Mouse (Mus musculus): ENCODE results near the gene Rabepk. TPM values are rescaled to one million over a fixed set of nuclear protein-coding genes. Genes with fewer than 3 reads are reported as not detected.
"Not testable (repeated sequence)": the region's sequence is repeated elsewhere in the genome, so short reads cannot be mapped to it uniquely, and the experiment has no call there.

The Rabepk gene
- polyA plus RNA-seq, 1 experiment from 2014 or later = 20.3 TPM

DNA sequence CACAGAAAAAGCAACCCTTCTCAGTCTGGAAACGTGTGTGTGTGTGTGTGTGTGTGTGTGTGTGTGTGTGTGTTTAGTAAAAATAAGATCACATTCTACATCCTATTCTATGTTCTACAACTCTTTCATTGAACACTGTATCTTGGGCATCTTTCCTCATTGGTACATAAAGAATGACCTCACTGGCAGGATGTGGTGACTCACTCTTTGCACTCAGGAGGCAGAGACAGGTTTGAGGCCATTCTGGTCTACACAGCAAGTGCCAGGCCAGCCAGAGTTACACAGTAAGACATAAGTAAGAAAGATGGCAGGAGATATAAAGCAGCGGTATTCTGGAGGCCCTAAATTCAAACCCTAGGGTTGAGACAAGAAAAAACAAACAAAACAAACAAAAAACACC, 36.8 kb downstream of the Rabepk start:
- Histone ChIP-seq H3K4me3 (replicated peaks; ENCODE audit: low read depth, low read length) (no peak overlapping the region), H3K36me3 (ENCODE audit: control insufficient read depth, insufficient read depth, low read length) (no peaks in the 10 kb centered on the region), H3K27ac (replicated peaks; ENCODE audit: low read depth, low read length) (no peak overlapping the region), H3K9ac (replicated peaks; ENCODE audit: low read length) (no peak overlapping the region), H3K4me1 (ENCODE audit: control insufficient read depth, insufficient read depth, low read length) (no peaks in the 10 kb centered on the region), H3K27me3 (ENCODE audit: control insufficient read depth, insufficient read depth, low read length) (no peaks in the 10 kb centered on the region), H3K4me2 (ENCODE audit: low read length) (no peak overlapping the region), H3K9me3 (ENCODE audit: control insufficient read depth, low read length) (no peaks in the 10 kb centered on the region)
- no peak for DNase-seq
- WGBS = 70% methylated on average over 2 of the region's 2 CpGs
- no peak for ATAC-seq (ENCODE audit: low FRiP score, low TSS enrichment)

- 93% methylated on average over 2 of the region's 2 CpGs for WGBS
- DNase-seq = no peak
- H3K4me1 ChIP-seq (ENCODE audit: control insufficient read depth, insufficient read depth, low read length) = no peaks in the 10 kb centered on the region
- no peaks in the 10 kb centered on the region for H3K9me3 ChIP-seq (ENCODE audit: control insufficient read depth, low read length)
- H3K9ac ChIP-seq (replicated peaks; ENCODE audit: low read length) = no peak overlapping the region
- H3K36me3 ChIP-seq (ENCODE audit: control insufficient read depth, insufficient read depth, low read length) = no peaks in the 10 kb centered on the region
- H3K27me3 ChIP-seq (ENCODE audit: control insufficient read depth, insufficient read depth, low read length) = no peaks in the 10 kb centered on the region
- no peak for ATAC-seq (ENCODE audit: low FRiP score, low TSS enrichment)
- H3K27ac ChIP-seq (replicated peaks; ENCODE audit: low read depth, low read length) = no peak overlapping the region
- no peak overlapping the region for H3K4me2 ChIP-seq (ENCODE audit: low read length)
- no peak overlapping the region for H3K4me3 ChIP-seq (replicated peaks; ENCODE audit: low read depth, low read length)
Observed at GRCm38 (mm10) chr2:34762174-34762573, 37.5 kb downstream of the Rabepk start.

- not testable (repeated sequence) for H3K4me1 ChIP-seq (ENCODE audit: control insufficient read depth, insufficient read depth, low read length); H3K36me3 ChIP-seq (ENCODE audit: control insufficient read depth, insufficient read depth, low read length); DNase-seq; ATAC-seq (ENCODE audit: low FRiP score, low TSS enrichment); H3K9ac ChIP-seq (replicated peaks; ENCODE audit: low read length); H3K27ac ChIP-seq (replicated peaks; ENCODE audit: low read depth, low read length); H3K27me3 ChIP-seq (ENCODE audit: control insufficient read depth, insufficient read depth, low read length); H3K4me2 ChIP-seq (ENCODE audit: low read length); H3K9me3 ChIP-seq (ENCODE audit: control insufficient read depth, low read length); H3K4me3 ChIP-seq (replicated peaks; ENCODE audit: low read depth, low read length)
- WGBS = 88% methylated on average over 5 of the region's 5 CpGs
Observed at GRCm38 (mm10) chr2:34761272-34761671, 38.4 kb downstream of the Rabepk start.

- H3K4me1 ChIP-seq (ENCODE audit: control insufficient read depth, insufficient read depth, low read length) = peaks cover 14% of the 10 kb centered on the region
- H3K9me3 ChIP-seq (ENCODE audit: control insufficient read depth, low read length) = no peaks in the 10 kb centered on the region
- ATAC-seq (ENCODE audit: low FRiP score, low TSS enrichment) (no peak), DNase-seq (no peak)
- H3K4me2 ChIP-seq (ENCODE audit: low read length) = no peak overlapping the region
- H3K9ac ChIP-seq (replicated peaks; ENCODE audit: low read length) = no peak overlapping the region
- H3K36me3 ChIP-seq (ENCODE audit: control insufficient read depth, insufficient read depth, low read length) = no peaks in the 10 kb centered on the region
- no peaks in the 10 kb centered on the region for H3K27me3 ChIP-seq (ENCODE audit: control insufficient read depth, insufficient read depth, low read length)
- WGBS = 74% methylated on average over 1 of the region's 1 CpGs
- no peak overlapping the region for H3K27ac ChIP-seq (replicated peaks; ENCODE audit: low read depth, low read length)
- no peak overlapping the region for H3K4me3 ChIP-seq (replicated peaks; ENCODE audit: low read depth, low read length)
Observed at GRCm38 (mm10) chr2:34757341-34757740, 42.4 kb downstream of the Rabepk start.

GRCm38 (mm10) chr2:34754551-34755358, 45.0 kb downstream of the Rabepk start, which contains the start of gene Gapvd1:
Gene Gapvd1, minus strand, starts transcription at chr2:34755232.
- H3K27ac ChIP-seq (replicated peaks; ENCODE audit: low read depth, low read length) = peak within 1 kb of the TSS; percentile 95
- H3K4me1 ChIP-seq (ENCODE audit: control insufficient read depth, insufficient read depth, low read length) = peaks cover 20% of the 10 kb centered on the region
- DNase-seq = peak; percentile 71
- peak within 1 kb of the TSS; percentile 97 for H3K9ac ChIP-seq (replicated peaks; ENCODE audit: low read length)
- ATAC-seq (ENCODE audit: low FRiP score, low TSS enrichment) = no peak
- H3K36me3 ChIP-seq (ENCODE audit: control insufficient read depth, insufficient read depth, low read length) = no peaks in the 10 kb centered on the region
- WGBS = 2% methylated on average over 14 of the region's 14 CpGs
- H3K4me3 ChIP-seq (replicated peaks; ENCODE audit: low read depth, low read length) = peak within 1 kb of the TSS; percentile 77
- H3K4me2 ChIP-seq (ENCODE audit: low read length) = peak within 1 kb of the TSS; percentile 73
- H3K27me3 ChIP-seq (ENCODE audit: control insufficient read depth, insufficient read depth, low read length) = no peaks in the 10 kb centered on the region
- H3K9me3 ChIP-seq (ENCODE audit: control insufficient read depth, low read length) = no peaks in the 10 kb centered on the region

DNA sequence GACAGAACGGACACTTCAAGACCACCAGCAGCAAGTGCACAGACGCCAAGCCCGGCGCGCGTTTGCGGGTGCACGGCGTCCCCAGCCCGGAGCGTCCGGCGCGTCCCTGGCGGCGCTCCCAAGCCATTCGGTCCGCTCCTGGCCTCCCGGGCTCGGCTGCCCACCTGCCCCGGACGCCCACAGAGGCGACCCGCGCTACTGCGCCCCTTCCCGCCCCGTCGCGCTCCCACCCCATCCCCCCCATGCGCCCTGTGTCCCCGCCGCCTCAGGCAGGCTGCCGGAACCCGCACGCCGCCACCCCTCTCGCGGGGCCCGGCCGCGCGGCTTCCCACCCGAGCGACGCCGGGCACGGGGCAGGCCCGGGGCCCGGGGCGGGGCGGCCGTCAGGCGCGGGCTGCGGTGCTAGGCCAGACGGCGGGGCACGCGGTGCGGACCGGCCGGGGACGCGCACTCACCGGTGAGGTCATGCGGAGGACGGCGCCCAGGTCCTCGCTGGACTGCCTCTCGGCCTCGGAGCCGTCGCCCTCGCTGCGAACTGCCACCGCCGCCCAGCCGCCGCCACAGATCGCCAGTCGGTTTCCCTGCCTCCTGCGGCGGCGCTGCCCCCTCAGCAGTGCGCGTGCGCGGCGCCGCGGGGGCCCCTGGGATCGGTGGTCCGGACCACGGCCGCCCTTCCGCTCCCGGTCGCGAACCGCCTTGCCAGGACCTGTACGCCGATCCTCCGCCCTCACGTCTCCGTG, 45.7 kb downstream of the Rabepk start:
- peak overlapping the region; percentile 73 for H3K4me2 ChIP-seq (ENCODE audit: low read length)
- no peaks in the 10 kb centered on the region for H3K36me3 ChIP-seq (ENCODE audit: control insufficient read depth, insufficient read depth, low read length)
- H3K9me3 ChIP-seq (ENCODE audit: control insufficient read depth, low read length) = no peaks in the 10 kb centered on the region
- H3K4me3 ChIP-seq (replicated peaks; ENCODE audit: low read depth, low read length) = peak overlapping the region; percentile 77
- H3K27me3 ChIP-seq (ENCODE audit: control insufficient read depth, insufficient read depth, low read length) = no peaks in the 10 kb centered on the region
- DNase-seq (peak; percentile 93), ATAC-seq (ENCODE audit: low FRiP score, low TSS enrichment) (peak; percentile 93)
- H3K27ac ChIP-seq (replicated peaks; ENCODE audit: low read depth, low read length) = peak overlapping the region; percentile 95
- H3K4me1 ChIP-seq (ENCODE audit: control insufficient read depth, insufficient read depth, low read length) = peaks cover 20% of the 10 kb centered on the region
- peak overlapping the region; percentile 97 for H3K9ac ChIP-seq (replicated peaks; ENCODE audit: low read length)
- WGBS = under 1% methylated on average over 96 of the region's 106 CpGs

DNA sequence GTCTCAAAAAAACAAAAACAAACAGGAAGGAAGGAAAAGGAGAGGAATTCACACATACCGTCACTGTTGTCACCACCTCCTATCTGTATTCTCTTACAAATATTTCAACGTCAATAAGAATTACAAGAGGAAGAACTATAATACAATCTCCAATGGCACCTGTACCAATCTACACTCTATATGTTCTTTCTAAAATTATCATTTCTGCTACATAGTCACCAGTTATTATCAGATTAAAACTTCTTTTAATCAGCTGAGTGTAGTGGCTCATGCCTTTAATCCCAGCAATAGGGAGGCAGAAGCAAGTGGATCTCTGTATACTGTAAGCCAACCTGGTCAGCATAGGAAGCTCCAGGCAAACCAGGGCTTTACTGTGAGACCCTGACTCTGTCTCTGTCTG, 49.5 kb downstream of the Rabepk start:
- 87% methylated on average over 2 of the region's 2 CpGs for WGBS
- DNase-seq (no peak), ATAC-seq (ENCODE audit: low FRiP score, low TSS enrichment) (no peak)
- peaks cover 20% of the 10 kb centered on the region for H3K4me1 ChIP-seq (ENCODE audit: control insufficient read depth, insufficient read depth, low read length)
- no peaks in the 10 kb centered on the region for H3K9me3 ChIP-seq (ENCODE audit: control insufficient read depth, low read length)
- H3K36me3 ChIP-seq (ENCODE audit: control insufficient read depth, insufficient read depth, low read length) = 0 out of 2 replicates have a peak, but pooled peaks cover 4% of the 10 kb centered on the region
- H3K4me2 ChIP-seq (ENCODE audit: low read length) = no peak overlapping the region
- H3K9ac ChIP-seq (replicated peaks; ENCODE audit: low read length) = no peak overlapping the region
- no peak overlapping the region for H3K4me3 ChIP-seq (replicated peaks; ENCODE audit: low read depth, low read length)
- H3K27me3 ChIP-seq (ENCODE audit: control insufficient read depth, insufficient read depth, low read length) = no peaks in the 10 kb centered on the region
- H3K27ac ChIP-seq (replicated peaks; ENCODE audit: low read depth, low read length) = no peak overlapping the region

DNA sequence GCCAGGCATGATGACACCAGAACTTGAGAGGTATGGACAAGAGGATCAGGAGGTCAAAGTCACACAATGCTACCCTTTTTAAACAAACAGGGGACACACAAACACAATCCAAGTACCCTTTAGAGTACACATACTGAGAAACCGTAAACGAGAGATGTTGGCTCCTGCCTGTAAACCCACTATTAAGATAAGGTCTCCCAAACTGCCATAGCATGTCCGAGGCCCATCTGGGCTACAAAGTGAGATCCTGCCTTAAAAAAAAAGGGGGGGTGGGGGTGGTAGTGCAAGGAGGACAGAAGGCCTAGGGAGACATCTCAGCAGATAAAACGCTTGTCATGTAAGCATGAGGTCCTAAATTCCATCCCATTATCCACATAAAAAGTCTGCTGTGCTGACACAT, 51.2 kb downstream of the Rabepk start:
- WGBS = 97% methylated on average over 4 of the region's 4 CpGs
- no peak overlapping the region for H3K4me3 ChIP-seq (replicated peaks; ENCODE audit: low read depth, low read length)
- H3K4me1 ChIP-seq (ENCODE audit: control insufficient read depth, insufficient read depth, low read length) = peaks cover 15% of the 10 kb centered on the region
- no peaks in the 10 kb centered on the region for H3K27me3 ChIP-seq (ENCODE audit: control insufficient read depth, insufficient read depth, low read length)
- H3K4me2 ChIP-seq (ENCODE audit: low read length) = no peak overlapping the region
- H3K9me3 ChIP-seq (ENCODE audit: control insufficient read depth, low read length) = no peaks in the 10 kb centered on the region
- peaks cover 7% of the 10 kb centered on the region; the same call in 1 of the 2 replicates for H3K36me3 ChIP-seq (ENCODE audit: control insufficient read depth, insufficient read depth, low read length)
- no peak overlapping the region for H3K27ac ChIP-seq (replicated peaks; ENCODE audit: low read depth, low read length)
- H3K9ac ChIP-seq (replicated peaks; ENCODE audit: low read length) = no peak overlapping the region
- no peak for ATAC-seq (ENCODE audit: low FRiP score, low TSS enrichment)
- no peak for DNase-seq
